Mouse (Mus musculus): ENCODE measurements around the gene Grik4. TPM values are rescaled to one million over a fixed set of nuclear protein-coding genes. Genes with fewer than 3 reads are reported as not detected.

Grik4 gene
- polyA plus RNA-seq, 1 experiment from 2014 or later, result 0.43 TPM

GRCm38 (mm10) chr9:42673385-42674016 is 270.8 kb downstream of the Grik4 start:
- H3K4me2 ChIP-seq, result no peak overlapping the region
- 62% methylated on average over 12 of the region's 12 CpGs for WGBS (ENCODE audit: insufficient replicate concordance)

DNA sequence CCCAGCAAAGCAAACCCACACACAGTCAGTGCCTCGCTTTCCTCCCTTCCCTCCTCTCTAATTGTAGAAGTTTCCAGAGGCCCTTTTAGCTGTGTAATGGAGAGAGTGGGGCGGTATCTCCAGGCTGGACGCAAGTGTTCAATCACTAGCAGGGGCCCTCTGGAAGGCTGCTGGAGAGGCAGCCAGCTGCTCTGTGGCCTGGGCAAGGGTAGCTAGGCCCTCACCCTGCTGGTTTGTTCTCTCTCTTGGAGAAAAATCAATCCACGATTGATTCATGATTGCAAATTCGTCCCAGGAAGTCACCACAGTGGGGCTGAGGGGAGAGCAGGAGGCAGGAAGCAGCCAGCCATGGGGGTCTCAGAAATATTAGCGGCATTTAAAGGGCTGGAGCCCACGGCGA is 271.3 kb downstream of the Grik4 start:
- no peak overlapping the region for H3K9ac ChIP-seq (ENCODE audit: low read depth, low read length)
- 0 out of 2 replicates have a peak, but pooled peaks cover 3% of the 10 kb centered on the region for H3K27me3 ChIP-seq (ENCODE audit: control insufficient read depth, insufficient read depth, low read length)
- 71% methylated on average over 8 of the region's 8 CpGs for WGBS (ENCODE audit: insufficient replicate concordance)
- no peaks in the 10 kb centered on the region for H3K36me3 ChIP-seq (ENCODE audit: control insufficient read depth, insufficient read depth, low read length)
- no peak overlapping the region for H3K27ac ChIP-seq (ENCODE audit: low read depth, low read length)
- H3K4me3 ChIP-seq (ENCODE audit: low read depth, low read length), result no peak overlapping the region
- H3K4me1 ChIP-seq (ENCODE audit: control insufficient read depth, insufficient read depth, low read length), result no peaks in the 10 kb centered on the region
- H3K4me2 ChIP-seq, result no peak overlapping the region
- ATAC-seq (replicated peaks; ENCODE audit: insufficient number of reproducible peaks, low FRiP score, low TSS enrichment), result no peak
- H3K9me3 ChIP-seq (replicated peaks; ENCODE audit: control insufficient read depth, low read length), result no peaks in the 10 kb centered on the region

More at GRCm38 (mm10) chr9:42673385-42674016, 270.8 kb downstream of the Grik4 start:
- no peak overlapping the region for H3K9ac ChIP-seq (ENCODE audit: low read depth, low read length)
- H3K4me1 ChIP-seq (ENCODE audit: control insufficient read depth, insufficient read depth, low read length), result no peaks in the 10 kb centered on the region
- H3K4me3 ChIP-seq (ENCODE audit: low read depth, low read length), result no peak overlapping the region
- H3K9me3 ChIP-seq (replicated peaks; ENCODE audit: control insufficient read depth, low read length), result no peaks in the 10 kb centered on the region
- no peak overlapping the region for H3K27ac ChIP-seq (ENCODE audit: low read depth, low read length)
- no peak for ATAC-seq (replicated peaks; ENCODE audit: insufficient number of reproducible peaks, low FRiP score, low TSS enrichment)
- no peaks in the 10 kb centered on the region for H3K36me3 ChIP-seq (ENCODE audit: control insufficient read depth, insufficient read depth, low read length)
- 0 out of 2 replicates have a peak, but pooled peaks cover 3% of the 10 kb centered on the region for H3K27me3 ChIP-seq (ENCODE audit: control insufficient read depth, insufficient read depth, low read length)

GRCm38 (mm10) chr9:42670619-42671018 is 273.7 kb downstream of the Grik4 start:
- no peaks in the 10 kb centered on the region for H3K9me3 ChIP-seq (replicated peaks; ENCODE audit: control insufficient read depth, low read length)
- 0 out of 2 replicates have a peak, but pooled peaks cover 3% of the 10 kb centered on the region for H3K27me3 ChIP-seq (ENCODE audit: control insufficient read depth, insufficient read depth, low read length)
- no peaks in the 10 kb centered on the region for H3K36me3 ChIP-seq (ENCODE audit: control insufficient read depth, insufficient read depth, low read length)
- H3K4me3 ChIP-seq (ENCODE audit: low read depth, low read length), result no peak overlapping the region
- H3K9ac ChIP-seq (ENCODE audit: low read depth, low read length), result no peak overlapping the region
- ATAC-seq (replicated peaks; ENCODE audit: insufficient number of reproducible peaks, low FRiP score, low TSS enrichment), result no peak
- no peaks in the 10 kb centered on the region for H3K4me1 ChIP-seq (ENCODE audit: control insufficient read depth, insufficient read depth, low read length)
- 78% methylated on average over 2 of the region's 2 CpGs for WGBS (ENCODE audit: insufficient replicate concordance)
- H3K4me2 ChIP-seq, result no peak overlapping the region
- no peak overlapping the region for H3K27ac ChIP-seq (ENCODE audit: low read depth, low read length)

DNA sequence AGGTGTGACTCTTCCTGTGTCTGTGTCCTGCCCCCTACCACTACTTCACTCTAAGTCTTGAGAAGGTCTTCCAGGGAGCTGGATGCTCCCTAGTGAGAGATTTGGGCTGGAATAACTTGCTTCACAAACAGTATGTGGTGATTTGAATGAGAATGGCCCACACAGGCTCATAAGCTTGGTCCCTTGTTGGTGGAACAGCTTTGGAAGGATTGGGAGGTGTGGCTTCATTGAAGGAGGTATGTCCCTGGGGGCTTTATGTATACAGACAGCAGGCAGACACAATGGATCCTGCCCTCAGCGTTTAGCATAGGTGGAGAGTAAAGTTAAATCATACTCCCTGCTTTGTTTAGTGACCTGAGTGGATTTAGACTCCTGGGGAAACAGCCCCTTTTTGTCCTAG is 282.8 kb downstream of the Grik4 start:
- Histone ChIP-seq H3K27ac (ENCODE audit: low read depth, low read length) (no peak overlapping the region), H3K9ac (ENCODE audit: low read depth, low read length) (no peak overlapping the region), H3K27me3 (ENCODE audit: control insufficient read depth, insufficient read depth, low read length) (0 out of 2 replicates have a peak, but pooled peaks cover 2% of the 10 kb centered on the region), H3K9me3 (replicated peaks; ENCODE audit: control insufficient read depth, low read length) (no peaks in the 10 kb centered on the region), H3K4me1 (ENCODE audit: control insufficient read depth, insufficient read depth, low read length) (no peaks in the 10 kb centered on the region), H3K4me3 (ENCODE audit: low read depth, low read length) (no peak overlapping the region), H3K4me2 (no peak overlapping the region), H3K36me3 (ENCODE audit: control insufficient read depth, insufficient read depth, low read length) (no peaks in the 10 kb centered on the region)
- ATAC-seq (replicated peaks; ENCODE audit: insufficient number of reproducible peaks, low FRiP score, low TSS enrichment), result no peak
- 70% methylated on average over 1 of the region's 1 CpGs for WGBS (ENCODE audit: insufficient replicate concordance)

GRCm38 (mm10) chr9:42652756-42653155 is 291.5 kb downstream of the Grik4 start:
- Histone ChIP-seq H3K9me3 (replicated peaks; ENCODE audit: control insufficient read depth, low read length) (no peaks in the 10 kb centered on the region), H3K9ac (ENCODE audit: low read depth, low read length) (no peak overlapping the region), H3K36me3 (ENCODE audit: control insufficient read depth, insufficient read depth, low read length) (no peaks in the 10 kb centered on the region), H3K27me3 (ENCODE audit: control insufficient read depth, insufficient read depth, low read length) (0 out of 2 replicates have a peak, but pooled peaks cover 3% of the 10 kb centered on the region), H3K4me1 (ENCODE audit: control insufficient read depth, insufficient read depth, low read length) (no peaks in the 10 kb centered on the region), H3K4me2 (no peak overlapping the region), H3K4me3 (ENCODE audit: low read depth, low read length) (no peak overlapping the region), H3K27ac (ENCODE audit: low read depth, low read length) (no peak overlapping the region)
- no peak for ATAC-seq (replicated peaks; ENCODE audit: insufficient number of reproducible peaks, low FRiP score, low TSS enrichment)
- 64% methylated on average over 2 of the region's 2 CpGs for WGBS (ENCODE audit: insufficient replicate concordance)

DNA sequence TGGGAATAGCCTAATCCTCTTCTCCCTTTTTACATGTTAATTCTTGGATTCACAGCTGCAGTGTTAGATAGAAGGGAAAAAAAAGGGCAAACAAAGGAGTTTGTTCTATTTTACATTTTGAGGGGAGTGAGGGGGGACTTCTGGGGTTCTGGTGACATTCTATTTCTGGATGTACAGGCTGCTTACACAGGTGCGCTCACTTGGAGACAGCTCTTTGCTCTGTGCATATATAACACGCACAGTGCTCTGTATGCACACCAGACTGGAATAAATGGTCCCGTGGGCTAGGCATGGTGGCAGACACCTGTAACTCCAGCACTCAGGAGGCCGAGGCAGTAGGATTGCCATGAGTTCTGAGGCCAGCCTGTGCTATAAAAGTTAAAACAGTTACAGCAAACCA is 292.0 kb downstream of the Grik4 start:
- no peak for ATAC-seq (replicated peaks; ENCODE audit: insufficient number of reproducible peaks, low FRiP score, low TSS enrichment)
- WGBS (ENCODE audit: insufficient replicate concordance), result 68% methylated on average over 4 of the region's 4 CpGs

DNA sequence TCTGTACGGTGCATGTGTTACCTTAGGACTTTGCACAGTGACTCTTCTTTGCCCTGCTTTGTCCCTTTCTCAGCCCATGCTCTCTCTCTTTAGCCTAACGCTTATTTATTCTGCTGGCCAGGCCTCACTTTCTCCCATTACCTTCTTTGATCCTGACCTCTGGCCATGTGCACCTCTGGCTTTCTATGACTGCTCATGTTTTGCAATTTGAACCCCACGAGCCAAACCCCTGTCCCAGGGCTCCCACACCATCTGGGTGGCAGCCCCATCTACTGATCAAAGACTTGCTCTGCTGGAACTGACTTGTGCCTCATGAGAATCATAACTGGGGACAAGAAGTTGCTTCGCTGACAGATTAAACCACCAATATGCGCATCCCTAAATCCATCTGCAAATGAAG is 294.4 kb downstream of the Grik4 start:
- Histone ChIP-seq H3K9me3 (replicated peaks; ENCODE audit: control insufficient read depth, low read length) (no peaks in the 10 kb centered on the region), H3K27me3 (ENCODE audit: control insufficient read depth, insufficient read depth, low read length) (peaks cover 7% of the 10 kb centered on the region; the same call in 1 of the 2 replicates), H3K4me3 (ENCODE audit: low read depth, low read length) (no peak overlapping the region), H3K9ac (ENCODE audit: low read depth, low read length) (no peak overlapping the region), H3K4me2 (no peak overlapping the region), H3K36me3 (ENCODE audit: control insufficient read depth, insufficient read depth, low read length) (no peaks in the 10 kb centered on the region), H3K4me1 (ENCODE audit: control insufficient read depth, insufficient read depth, low read length) (no peaks in the 10 kb centered on the region), H3K27ac (ENCODE audit: low read depth, low read length) (no peak overlapping the region)
- no peak for ATAC-seq (replicated peaks; ENCODE audit: insufficient number of reproducible peaks, low FRiP score, low TSS enrichment)
- 70% methylated on average over 5 of the region's 5 CpGs for WGBS (ENCODE audit: insufficient replicate concordance)

More for the DNA sequence above, 292.0 kb downstream of the Grik4 start:
- Histone ChIP-seq H3K36me3 (ENCODE audit: control insufficient read depth, insufficient read depth, low read length) (no peaks in the 10 kb centered on the region), H3K4me3 (ENCODE audit: low read depth, low read length) (no peak overlapping the region), H3K9ac (ENCODE audit: low read depth, low read length) (no peak overlapping the region), H3K27me3 (ENCODE audit: control insufficient read depth, insufficient read depth, low read length) (0 out of 2 replicates have a peak, but pooled peaks cover 3% of the 10 kb centered on the region), H3K27ac (ENCODE audit: low read depth, low read length) (no peak overlapping the region), H3K9me3 (replicated peaks; ENCODE audit: control insufficient read depth, low read length) (no peaks in the 10 kb centered on the region), H3K4me1 (ENCODE audit: control insufficient read depth, insufficient read depth, low read length) (no peaks in the 10 kb centered on the region), H3K4me2 (no peak overlapping the region)

- Histone ChIP-seq H3K4me1 (ENCODE audit: control insufficient read depth, insufficient read depth, low read length) (no peaks in the 10 kb centered on the region), H3K4me3 (ENCODE audit: low read depth, low read length) (no peak overlapping the region), H3K9ac (ENCODE audit: low read depth, low read length) (no peak overlapping the region), H3K36me3 (ENCODE audit: control insufficient read depth, insufficient read depth, low read length) (no peaks in the 10 kb centered on the region), H3K27me3 (ENCODE audit: control insufficient read depth, insufficient read depth, low read length) (peaks cover 7% of the 10 kb centered on the region; the same call in 1 of the 2 replicates), H3K27ac (ENCODE audit: low read depth, low read length) (no peak overlapping the region), H3K9me3 (replicated peaks; ENCODE audit: control insufficient read depth, low read length) (no peaks in the 10 kb centered on the region), H3K4me2 (no peak overlapping the region)
- ATAC-seq (replicated peaks; ENCODE audit: insufficient number of reproducible peaks, low FRiP score, low TSS enrichment), result no peak
- WGBS (ENCODE audit: insufficient replicate concordance), result 90% methylated on average over 3 of the region's 3 CpGs
Observed at GRCm38 (mm10) chr9:42648051-42648450, 296.2 kb downstream of the Grik4 start.

DNA sequence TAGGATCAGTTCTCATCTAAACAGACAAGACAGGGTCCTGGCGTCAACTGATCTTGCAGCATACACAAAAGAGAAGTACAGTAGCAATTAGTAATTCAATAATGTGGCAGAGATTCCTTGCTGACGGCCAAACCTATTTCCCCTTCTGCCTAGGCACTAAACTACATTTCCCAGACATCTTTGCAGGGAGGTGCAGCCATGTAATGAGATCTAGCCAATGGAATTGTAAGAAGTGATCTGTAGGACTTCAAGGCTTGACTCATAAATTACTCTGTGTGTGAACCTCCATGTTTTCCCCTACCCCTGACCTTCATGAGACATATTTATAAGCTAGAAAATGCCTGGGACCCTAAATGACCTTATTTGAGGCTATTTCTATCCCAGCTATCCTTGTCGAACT is 296.7 kb downstream of the Grik4 start:
- no peak for ATAC-seq (replicated peaks; ENCODE audit: insufficient number of reproducible peaks, low FRiP score, low TSS enrichment)
- WGBS (ENCODE audit: insufficient replicate concordance), result 60% methylated on average over 3 of the region's 3 CpGs

More for the DNA sequence above, 296.7 kb downstream of the Grik4 start:
- Histone ChIP-seq H3K9ac (ENCODE audit: low read depth, low read length) (no peak overlapping the region), H3K4me3 (ENCODE audit: low read depth, low read length) (no peak overlapping the region), H3K4me2 (no peak overlapping the region), H3K9me3 (replicated peaks; ENCODE audit: control insufficient read depth, low read length) (no peaks in the 10 kb centered on the region), H3K4me1 (ENCODE audit: control insufficient read depth, insufficient read depth, low read length) (no peaks in the 10 kb centered on the region), H3K27ac (ENCODE audit: low read depth, low read length) (no peak overlapping the region), H3K27me3 (ENCODE audit: control insufficient read depth, insufficient read depth, low read length) (peaks cover 7% of the 10 kb centered on the region; the same call in 1 of the 2 replicates), H3K36me3 (ENCODE audit: control insufficient read depth, insufficient read depth, low read length) (no peaks in the 10 kb centered on the region)
